Mouse (Mus musculus): ENCODE data around the gene Fscn2.

DNA sequence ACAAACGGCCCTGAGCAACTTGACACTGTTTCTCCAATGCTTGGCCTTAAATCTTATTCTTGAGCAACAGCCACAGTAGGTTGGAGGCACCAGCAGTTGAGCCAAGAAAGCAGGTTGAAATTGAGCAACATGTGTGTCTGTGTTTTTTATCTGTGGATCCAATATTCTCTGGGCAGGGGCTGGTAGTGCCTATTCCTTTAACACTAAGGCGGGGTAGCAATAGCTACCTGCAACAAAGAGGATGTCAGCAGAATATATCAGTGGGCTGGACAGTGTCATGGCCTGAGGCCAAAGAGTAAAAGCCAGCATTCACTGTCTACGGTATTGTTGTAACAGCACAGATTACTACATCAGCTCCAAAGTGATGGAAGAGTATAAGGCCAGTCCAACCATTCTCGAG, 34.3 kb downstream of the Fscn2 start:
- TF ChIP-seq CTCF (IDR thresholded peaks at IDR 0.05; ENCODE audit: low read depth): no peak
- TF ChIP-seq EP300 (IDR thresholded peaks at IDR 0.05; ENCODE audit: low read depth): no peak

Data from liver, embryonic 14.5 days (tissue).